Mouse (Mus musculus): ENCODE data around the gene Atp5d.

GRCm38 (mm10) chr10:80116563-80116926 is 21.9 kb upstream of the Atp5d start:
- TF ChIP-seq CTCF (conservative IDR thresholded peaks at IDR 0.05; ENCODE audit: low read length) (no peak), POU5F1 (IDR thresholded peaks at IDR 0.05; ENCODE audit: borderline replicate concordance, low read length) (no peak), NANOG (IDR thresholded peaks at IDR 0.05; ENCODE audit: borderline replicate concordance, low read length) (no peak)

All from E14TG2a.4 (cell line).